Mouse (Mus musculus) lung, adult 18-20 months (tissue): ENCODE measurements around the gene Cks2.
"Not testable (repeated sequence)": the region's sequence is repeated elsewhere in the genome, so short reads cannot be mapped to it uniquely, and the experiment has no call there.

Experiments used
- DNase-seq, 2 experiments: peaks; one replicate each; pipeline ENCODE4 v3.0.0; 2022; ENCODE audit warnings: mixed read lengths in 2 of 2

Cks2 gene

DNA sequence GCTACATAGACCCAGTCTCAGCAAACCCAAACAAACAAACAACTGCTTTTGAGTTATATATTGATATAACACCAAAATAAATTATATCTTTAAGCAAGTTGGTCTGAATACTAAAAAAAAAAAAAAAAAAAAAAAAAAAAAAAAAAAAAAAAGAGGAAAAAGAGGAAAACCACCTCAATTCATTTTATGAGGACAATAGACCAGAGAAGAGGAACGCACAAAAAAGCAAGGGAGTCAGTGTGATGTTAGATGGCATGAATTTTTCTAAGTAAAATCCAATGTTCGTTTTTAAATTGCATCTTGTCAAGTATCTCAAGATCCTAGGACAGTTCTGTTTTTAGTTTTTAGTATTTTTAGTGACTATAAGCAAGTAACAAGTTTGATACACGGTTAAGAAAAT, 3.6 kb upstream of the Cks2 start:
- DNase-seq: no peak

DNA sequence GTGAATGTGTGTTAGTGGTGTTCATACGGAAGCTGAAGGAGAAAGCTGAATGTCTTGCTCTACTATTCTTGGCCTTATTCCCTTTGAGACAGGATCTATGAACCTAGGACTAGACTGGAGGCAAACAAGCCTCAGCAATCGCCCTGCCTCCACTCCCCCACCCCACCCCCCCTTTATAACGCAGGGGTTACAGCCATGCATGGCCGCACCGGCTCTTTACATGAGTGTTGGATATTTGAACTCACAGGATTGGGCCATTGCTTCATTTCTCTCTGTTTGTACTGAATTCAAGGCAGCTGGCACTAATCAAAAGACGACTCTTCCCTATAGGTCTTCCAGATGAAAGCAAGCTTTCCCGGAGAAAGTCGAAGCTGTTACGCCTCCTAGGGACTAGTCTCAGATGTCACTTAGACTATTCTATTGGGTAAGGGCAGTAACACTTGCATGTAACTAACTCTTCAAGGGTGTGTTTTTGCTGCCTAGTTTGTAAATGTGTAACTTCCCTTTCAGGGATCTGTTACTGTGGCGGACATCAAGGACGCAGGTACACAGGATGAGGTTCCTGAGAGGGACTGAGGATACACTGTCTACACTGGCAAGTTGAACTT, 2.8 kb upstream of the Cks2 start:
- no peak for DNase-seq

DNA sequence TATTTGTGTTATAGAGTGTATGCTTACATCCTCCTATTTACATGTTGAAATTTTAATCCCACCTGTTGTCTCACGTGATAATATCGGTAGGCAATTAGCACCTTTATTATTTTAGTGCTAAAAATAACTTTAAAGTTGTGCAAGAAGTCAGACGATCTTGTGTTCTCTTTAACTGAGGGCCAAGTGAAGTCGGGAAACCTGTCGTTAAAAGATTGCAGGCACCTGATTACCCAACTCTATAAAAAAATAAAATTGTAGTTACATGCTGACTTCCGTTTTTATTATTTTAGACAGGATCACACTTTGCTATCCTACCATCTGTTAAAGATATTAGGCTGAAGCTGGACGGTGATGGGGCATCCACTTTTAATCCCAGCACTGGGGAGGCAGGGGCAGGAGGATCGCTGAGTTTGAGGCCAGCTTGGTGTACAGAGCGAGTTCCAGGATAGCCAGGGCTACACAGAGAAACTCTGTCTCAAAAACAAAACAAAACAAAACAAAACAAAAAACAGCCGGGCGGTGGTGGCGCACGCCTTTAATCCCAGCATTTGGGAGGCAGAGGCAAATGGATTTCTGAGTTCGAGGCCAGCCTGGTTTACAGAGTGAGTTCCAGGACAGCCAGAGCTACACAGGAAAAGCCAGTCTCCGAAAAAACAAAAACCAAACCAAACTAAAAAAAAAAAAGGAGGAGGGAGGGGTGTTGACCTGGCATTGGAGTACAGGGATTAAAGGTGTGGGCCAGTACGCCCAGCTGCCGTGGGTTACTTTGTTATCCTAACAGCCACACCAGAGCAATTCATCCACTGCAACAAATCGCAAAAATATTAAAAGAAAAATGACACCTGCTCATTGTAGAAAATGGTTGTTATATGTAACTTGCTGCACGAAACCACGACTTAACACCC, 856 bp upstream of the Cks2 start:
- DNase-seq: no peak

DNA sequence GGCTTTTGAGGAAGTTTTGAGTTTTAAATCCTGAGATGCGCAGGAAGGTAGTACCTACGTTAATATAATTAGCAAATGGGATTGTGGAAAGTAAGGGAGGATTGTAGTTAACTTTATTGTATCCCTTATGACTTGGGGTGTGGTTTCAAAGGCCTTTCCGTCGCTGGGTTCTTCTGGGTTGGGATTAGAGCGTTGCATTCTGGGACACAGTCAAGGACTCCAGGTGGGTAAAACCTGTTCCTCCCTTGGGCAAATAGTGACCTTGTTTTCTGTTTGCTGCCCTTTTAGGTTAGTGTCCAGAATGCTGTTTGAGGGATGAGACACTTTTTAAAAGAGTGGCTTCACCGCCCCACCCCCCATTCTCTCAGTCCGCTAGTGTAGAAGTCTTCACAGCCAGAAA, 840 bp downstream of the Cks2 start:
- no peak for DNase-seq

DNA sequence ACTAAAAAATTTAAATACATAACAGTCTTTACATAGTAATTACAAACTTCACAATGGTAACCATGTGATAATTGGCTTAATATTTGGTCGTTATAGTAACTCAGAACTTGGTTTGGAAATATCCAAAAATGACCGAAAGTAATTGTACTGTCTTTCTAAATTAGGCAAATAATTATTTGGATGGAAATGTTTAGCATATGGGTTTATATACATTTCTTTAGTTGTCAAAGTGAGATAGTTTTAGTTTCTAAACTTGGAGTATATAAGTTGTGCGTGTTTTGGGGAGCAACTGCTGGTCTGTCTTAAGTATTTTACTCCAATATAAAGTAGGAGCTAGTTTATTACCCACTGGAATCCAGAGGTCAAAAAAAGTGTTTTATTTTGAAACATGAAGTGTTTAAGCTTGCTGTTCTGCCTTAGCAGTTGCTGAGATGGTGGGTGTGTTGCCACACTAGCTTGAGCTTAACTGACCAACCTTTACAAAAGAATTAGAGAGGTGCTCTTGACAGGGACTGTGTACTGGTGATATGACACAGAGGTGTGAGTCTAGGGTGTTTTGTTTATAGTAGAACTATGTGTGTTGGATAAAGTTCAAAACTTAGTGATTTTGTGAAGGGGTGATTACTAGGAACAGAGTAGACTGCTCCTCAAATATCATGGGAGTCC, 1.5 kb downstream of the Cks2 start:
- DNase-seq: no peak

DNA sequence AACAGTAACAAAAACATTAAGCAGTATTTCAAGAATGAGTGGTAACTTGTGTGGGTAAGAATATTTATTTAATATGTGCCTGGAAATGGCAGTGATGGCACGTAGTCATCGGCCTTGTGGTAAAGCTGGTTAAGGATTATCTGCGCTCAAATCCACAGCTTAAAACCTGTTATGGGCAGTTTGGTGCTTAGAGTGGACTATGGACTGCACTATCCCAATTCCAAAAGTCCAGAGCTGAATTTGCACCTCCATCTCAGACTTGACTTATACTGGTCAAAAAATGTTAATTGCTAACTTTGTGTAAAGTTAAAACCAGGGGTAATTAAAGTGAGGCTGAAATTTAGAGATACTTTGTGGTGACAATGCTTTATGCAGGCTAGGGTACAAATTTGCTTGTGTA, 2.7 kb downstream of the Cks2 start:
- no peak for DNase-seq

- no peak for DNase-seq
Observed at GRCm38 (mm10) chr13:51648237-51648636, 3.2 kb downstream of the Cks2 start.

- no peak for DNase-seq
Observed at GRCm38 (mm10) chr13:51649740-51650139, 4.7 kb downstream of the Cks2 start.

GRCm38 (mm10) chr13:51651408-51652064, 6.5 kb downstream of the Cks2 start, which contains the start of gene Secisbp2:
Gene Secisbp2, plus strand, starts transcription at chr13:51651697.
- DNase-seq: peak; percentile 92 to 93

GRCm38 (mm10) chr13:51653159-51653558, 8.1 kb downstream of the Cks2 start:
- DNase-seq: no peak

DNA sequence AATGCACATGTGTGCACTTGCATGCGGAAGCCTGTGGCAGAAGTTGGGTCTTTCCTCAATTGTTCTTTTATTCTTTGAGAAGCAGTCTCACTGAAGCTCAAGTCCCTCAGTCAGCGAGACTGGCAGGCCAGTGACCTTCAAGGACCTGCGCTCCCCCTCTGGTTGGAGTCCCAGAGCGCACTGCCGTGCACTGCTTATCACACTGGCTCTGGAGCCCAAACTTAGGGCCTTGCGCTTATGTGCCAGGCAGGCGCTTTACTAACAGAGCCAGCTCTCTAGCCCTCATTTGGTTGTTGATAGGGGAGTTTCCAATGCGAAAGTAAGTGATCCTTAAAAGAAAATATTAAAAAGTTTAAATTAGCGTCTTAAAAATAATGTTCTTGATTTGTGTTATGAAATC, 8.9 kb downstream of the Cks2 start:
- no peak for DNase-seq

DNA sequence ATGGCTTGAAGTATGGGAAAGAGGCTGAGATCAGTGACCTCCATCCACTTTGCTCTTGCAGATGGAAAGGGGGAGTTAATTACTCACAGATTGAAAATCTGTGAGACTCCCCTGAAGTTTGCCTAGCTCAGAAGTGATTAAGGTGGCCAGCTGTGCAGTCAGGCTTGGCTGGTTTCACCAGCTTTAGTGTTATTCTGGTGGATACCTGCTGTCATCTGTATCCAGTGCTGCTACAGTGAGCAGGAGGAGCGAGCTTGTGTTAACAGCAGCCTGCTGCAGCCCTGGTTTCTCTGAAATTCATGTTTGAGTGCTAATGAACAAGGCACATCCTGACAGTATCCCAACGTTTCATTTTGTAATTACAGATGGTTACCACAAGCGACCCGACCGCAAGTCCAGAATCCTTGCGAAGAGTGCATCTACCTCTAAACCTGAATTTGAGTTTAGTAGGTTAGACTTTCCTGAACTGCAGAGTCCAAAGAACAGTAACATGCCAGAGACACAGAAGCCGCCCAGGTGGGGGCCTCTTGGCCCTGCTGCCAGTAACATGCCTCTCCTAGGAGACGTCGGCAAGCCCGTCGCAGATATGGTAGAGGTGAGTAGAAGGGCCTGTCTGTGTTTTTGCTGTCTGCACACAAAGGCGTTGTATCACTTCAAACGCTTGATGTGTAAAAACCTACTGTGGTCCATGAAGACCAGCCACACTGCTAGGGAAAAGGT, 11.6 kb downstream of the Cks2 start:
- DNase-seq: no peak

DNA sequence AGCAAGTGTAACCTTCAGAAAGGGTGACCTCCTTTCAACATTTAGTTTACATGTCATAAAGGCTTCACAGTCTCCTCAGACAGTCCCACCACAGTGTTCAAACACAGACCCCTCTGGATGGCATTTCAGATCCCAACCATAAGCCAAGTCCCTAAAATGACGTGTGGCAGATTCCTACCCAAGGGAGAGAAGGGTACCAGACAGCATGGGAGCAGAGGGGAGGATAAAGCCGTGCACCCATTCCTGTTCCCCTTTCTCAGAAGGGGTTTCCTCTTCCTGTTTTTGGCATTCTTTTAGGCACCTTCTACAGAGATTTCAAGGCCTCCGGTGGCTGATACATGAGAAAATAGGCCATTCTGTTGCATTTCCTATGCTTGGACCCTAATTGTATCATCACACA, 13.1 kb downstream of the Cks2 start:
- no peak for DNase-seq

- no peak for DNase-seq
Observed at GRCm38 (mm10) chr13:51659573-51659972, 14.5 kb downstream of the Cks2 start.

GRCm38 (mm10) chr13:51663561-51663960, 18.5 kb downstream of the Cks2 start:
- DNase-seq: no peak

GRCm38 (mm10) chr13:51668195-51668594, 23.2 kb downstream of the Cks2 start:
- DNase-seq: not testable (repeated sequence)

GRCm38 (mm10) chr13:51676641-51677040, 31.6 kb downstream of the Cks2 start:
- DNase-seq: no peak

- DNase-seq: no peak
Observed at GRCm38 (mm10) chr13:51677041-51677440, 32.0 kb downstream of the Cks2 start.

- no peak for DNase-seq
Observed at GRCm38 (mm10) chr13:51677630-51678185, 32.7 kb downstream of the Cks2 start.

DNA sequence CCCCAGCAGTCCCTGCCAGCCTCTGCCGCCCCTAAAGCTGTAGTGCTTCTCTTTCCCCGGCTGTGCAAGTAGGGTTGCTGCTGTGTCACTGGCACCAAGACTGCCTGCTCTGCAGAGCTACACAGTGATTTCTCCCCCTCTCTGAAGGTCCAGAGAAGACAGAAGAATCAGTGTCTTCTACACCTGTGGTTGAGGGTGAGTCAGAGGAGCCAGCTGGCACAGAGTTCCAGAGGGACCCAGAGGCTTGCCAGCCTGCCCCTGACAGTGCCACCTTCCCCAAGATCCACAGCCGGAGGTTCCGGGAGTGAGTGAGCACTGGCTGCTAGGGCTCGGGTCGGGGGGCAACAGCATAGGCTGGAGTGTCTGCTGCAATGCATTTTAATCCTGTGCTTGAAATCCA, 33.7 kb downstream of the Cks2 start:
- DNase-seq: no peak

DNA sequence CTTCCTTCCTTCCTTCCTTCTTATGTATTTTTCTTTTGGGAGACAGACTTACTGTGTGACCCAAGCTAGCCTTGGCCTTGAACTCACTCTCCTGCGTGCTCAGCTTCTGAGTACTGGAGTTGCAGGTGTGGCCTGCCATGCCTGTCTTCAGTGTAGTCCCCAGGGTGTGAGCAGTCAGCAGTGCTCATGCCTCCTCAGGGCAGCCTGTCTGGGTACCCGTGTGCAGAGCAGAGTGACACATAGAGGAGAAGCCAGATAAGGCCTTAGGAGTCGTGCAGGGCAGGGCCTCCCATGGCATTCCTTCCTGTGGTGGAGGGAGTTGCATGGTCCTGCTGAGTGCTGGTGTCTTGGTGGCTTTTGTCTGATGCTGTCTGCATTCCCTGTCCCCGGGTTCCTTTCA, 34.3 kb downstream of the Cks2 start:
- no peak for DNase-seq

GRCm38 (mm10) chr13:51681076-51681475, 36.0 kb downstream of the Cks2 start:
- no peak for DNase-seq
